Mouse (Mus musculus): Measurements from ENCODE around the gene Pot1b. TPM values are rescaled to one million over a fixed set of nuclear protein-coding genes. Genes with fewer than 3 reads are reported as not detected.

Gene Pot1b
- polyA plus RNA-seq (2017; shearing (Covaris generic)) = 15.3 TPM

DNA sequence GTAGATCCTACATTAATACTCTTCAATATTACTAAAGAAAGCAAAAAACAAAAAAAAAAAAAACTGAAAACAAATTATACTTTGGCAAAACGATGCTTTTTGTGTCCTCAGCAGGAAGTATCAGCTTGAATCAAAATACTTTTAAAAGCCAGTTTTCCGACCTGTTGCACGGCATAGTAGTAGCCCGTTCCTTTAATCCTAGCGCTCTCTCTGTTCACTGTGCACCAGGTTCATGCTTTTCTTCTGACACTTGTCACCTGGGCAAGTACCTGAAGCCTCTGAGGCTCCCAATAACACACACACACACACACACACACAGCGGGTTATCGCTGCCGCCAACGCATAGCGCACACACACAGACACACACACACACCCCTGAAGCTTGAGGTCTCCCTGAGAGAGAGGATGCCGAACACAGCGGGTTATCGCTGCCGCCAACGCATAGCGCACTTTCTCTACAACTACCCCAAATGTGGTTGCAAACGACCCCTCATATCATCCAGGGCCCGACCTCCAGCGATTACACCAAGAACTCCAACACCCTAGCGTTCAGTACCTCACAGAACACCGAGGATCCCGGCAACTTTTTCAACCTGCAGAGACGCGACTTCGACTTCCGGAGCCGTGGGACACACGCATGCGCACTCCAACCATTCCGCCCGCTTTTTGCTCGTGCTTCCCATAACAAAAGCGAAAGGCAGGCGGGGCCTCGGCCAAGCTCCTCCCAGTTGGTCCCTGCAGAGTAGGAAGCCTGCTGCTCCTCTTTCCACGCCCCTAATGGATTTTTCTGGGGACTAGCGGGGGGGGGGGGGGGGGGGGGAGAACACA, at the start of gene Pot1b:
Gene Pot1b (minus strand): TSS at position 645 of the 828 bp plus-strand sequence.

GRCm38 (mm10) chr17:55749786-55750185, 37.4 kb upstream of the Pot1b start, which contains the start of gene Adgre4:
Gene Adgre4, plus strand, starts transcription at chr17:55749984.

DNA sequence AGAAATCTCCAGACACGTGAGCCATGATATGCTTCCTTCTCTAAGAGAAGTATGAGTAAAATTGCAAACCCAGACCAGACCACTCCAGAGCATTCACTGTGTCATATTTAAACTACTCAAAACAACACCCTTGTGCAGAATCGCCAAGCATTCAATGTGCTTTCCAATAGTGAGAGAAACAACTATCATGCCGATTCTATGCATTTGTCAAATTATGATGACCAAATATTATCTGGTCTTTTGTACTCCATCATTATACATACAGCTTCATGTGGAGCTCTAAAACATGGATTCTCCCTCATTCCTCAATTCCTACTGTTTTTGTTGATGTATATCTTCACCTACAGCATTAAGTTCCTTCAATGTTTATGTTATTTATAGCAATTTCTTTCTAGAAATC, 87.3 kb downstream of the Pot1b start, which contains the start of gene Vmn2r118:
Gene Vmn2r118 (minus strand): TSS at position 101 of the 400 bp plus-strand sequence.

Other genes starting within 250 kb of the Pot1b start
- gene Vmn2r118, start 87.4 kb downstream of the Pot1b start, polyA plus RNA-seq (2017; shearing (Covaris generic)) = not detected
- not detected for gene Adgre4, start 37.4 kb upstream of the Pot1b start, polyA plus RNA-seq (2017; shearing (Covaris generic))
- gene Zfp119a, start 166.3 kb upstream of the Pot1b start, polyA plus RNA-seq (2017; shearing (Covaris generic)) = 11.7 TPM
- 36.8 TPM for gene Zfp959, start 179.5 kb upstream of the Pot1b start, polyA plus RNA-seq (2017; shearing (Covaris generic))
- gene Zfp119b, start 236.9 kb upstream of the Pot1b start, polyA plus RNA-seq (2017; shearing (Covaris generic)) = 6.5 TPM
- not detected for gene Ebi3, start 240.0 kb upstream of the Pot1b start, polyA plus RNA-seq (2017; shearing (Covaris generic))
- 44.7 TPM for gene Yju2, start 246.5 kb upstream of the Pot1b start, polyA plus RNA-seq (2017; shearing (Covaris generic))

All from naive thymus-derived CD4-positive, alpha-beta T cell, adult 5 months (primary cell).